Mouse (Mus musculus) small intestine, adult 2 months (tissue): ENCODE measurements around the gene Cad.

ENCODE experiments used
- CTCF ChIP-seq: fragments of 200-500 bp; IDR thresholded peaks from 2 replicates; pipeline ENCODE4 v1.5.1; 2012; ENCODE audit warnings: low read depth, mild to moderate bottlenecking, control low read depth, inconsistent platforms, low read length, moderate library complexity, mixed read lengths; ENCODE audit not compliant: insufficient replicate concordance, insufficient read length; ENCODE audit errors: extremely low read depth
- POLR2A ChIP-seq: fragments of 200-500 bp; IDR thresholded peaks from 2 replicates; pipeline ENCODE4 v1.6.1; 2012; ENCODE audit warnings: low read depth, mild to moderate bottlenecking, control low read depth, inconsistent platforms, low read length, moderate library complexity

GRCm38 (mm10) chr5:31080795-31081164 is 26.2 kb downstream of the Cad start:
- TF ChIP-seq CTCF (no peak), POLR2A (no peak)
